Mouse (Mus musculus) stomach, postnatal 0 days (tissue): ENCODE measurements around the gene Rab21.

Source experiments
- CTCF ChIP-seq: IDR thresholded peaks from 2 replicates; pipeline ENCODE4 v1.5.1; 2016; ENCODE audit warnings: antibody characterized with exemption, low read depth, mild to moderate bottlenecking, moderate library complexity
- EP300 ChIP-seq: optimal IDR thresholded peaks from 2 replicates; pipeline ENCODE3; 2016; ENCODE audit warnings: antibody characterized with exemption

DNA sequence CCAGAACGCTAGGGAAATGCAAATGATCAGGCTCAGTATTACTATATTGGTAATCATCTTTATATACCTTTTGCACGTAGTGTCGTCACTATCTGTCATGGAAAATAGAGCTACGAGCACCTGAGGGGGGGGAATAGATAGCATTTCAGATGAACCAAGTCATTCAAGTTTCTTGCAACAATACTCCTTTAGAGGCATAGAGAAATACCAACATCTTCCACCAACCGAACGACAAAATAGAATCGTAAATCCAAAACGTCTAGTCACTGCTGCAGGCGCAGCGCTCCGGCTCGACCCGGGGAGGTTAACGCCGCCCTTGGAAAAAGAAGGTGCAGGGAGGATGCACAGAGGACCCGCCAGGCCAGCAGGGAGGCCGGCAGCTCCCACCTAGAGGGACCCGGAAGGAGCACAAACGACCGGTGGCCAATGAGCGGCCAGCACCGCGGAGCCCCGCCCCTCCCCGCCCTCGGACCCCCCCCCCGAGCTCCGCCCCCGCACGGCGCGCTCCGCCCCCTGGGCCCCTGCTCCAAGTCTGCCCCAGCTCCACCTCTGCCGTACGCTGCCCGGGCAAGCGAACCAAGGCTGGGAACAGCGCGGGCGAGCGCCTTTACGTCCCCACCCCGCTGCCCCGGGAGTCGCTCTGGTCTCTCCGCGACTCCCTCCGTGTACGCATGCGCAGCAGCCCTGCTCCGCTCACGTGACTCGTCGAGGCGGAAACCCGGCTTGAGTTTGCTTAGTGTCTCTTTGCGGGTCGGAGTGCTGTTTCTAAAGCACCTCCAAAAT, 46.6 kb upstream of the Rab21 start, which contains the start of gene Tmem19:
- TF ChIP-seq EP300, result no peak
- TF ChIP-seq CTCF, result no peak
